Mouse (Mus musculus) CD4-positive, CD25-positive, alpha-beta regulatory T cell, adult 2 months (primary cell): ENCODE measurements around the gene Ezr.

Experiments
- DNase-seq: peaks from one replicate; pipeline ENCODE4 v3.0.0-alpha.2; 2012; ENCODE audit warnings: low read depth, low spot score

The Ezr gene

GRCm38 (mm10) chr17:6789581-6790118, 7.1 kb upstream of the Ezr start:
- no peak for DNase-seq

- DNase-seq: no peak
Measured at GRCm38 (mm10) chr17:6789103-6789502, 6.5 kb upstream of the Ezr start.

GRCm38 (mm10) chr17:6787241-6787640, 4.7 kb upstream of the Ezr start:
- no peak for DNase-seq

- no peak for DNase-seq
Measured at GRCm38 (mm10) chr17:6783756-6784357, 1.3 kb upstream of the Ezr start.

- DNase-seq: peak; percentile 71
Measured at GRCm38 (mm10) chr17:6783006-6783661, 550 bp upstream of the Ezr start.

GRCm38 (mm10) chr17:6782033-6782526, 504 bp downstream of the Ezr start:
- DNase-seq: peak; percentile 70

- peak; percentile 31 for DNase-seq
Measured at GRCm38 (mm10) chr17:6781273-6781672, 1.3 kb downstream of the Ezr start.

GRCm38 (mm10) chr17:6780521-6781115, 2.0 kb downstream of the Ezr start:
- peak; percentile 59 for DNase-seq

GRCm38 (mm10) chr17:6779632-6780031, 3.0 kb downstream of the Ezr start:
- DNase-seq: peak; percentile 39

GRCm38 (mm10) chr17:6778771-6779509, 3.6 kb downstream of the Ezr start:
- no peak for DNase-seq

- DNase-seq: peak; percentile 87
Measured at GRCm38 (mm10) chr17:6778332-6778683, 4.3 kb downstream of the Ezr start.

GRCm38 (mm10) chr17:6777629-6778331, 4.8 kb downstream of the Ezr start:
- DNase-seq: peak; percentile 72

GRCm38 (mm10) chr17:6777061-6777460, 5.5 kb downstream of the Ezr start:
- no peak for DNase-seq

- DNase-seq: no peak
Measured at GRCm38 (mm10) chr17:6776576-6776975, 6.0 kb downstream of the Ezr start.

GRCm38 (mm10) chr17:6776123-6776522, 6.5 kb downstream of the Ezr start:
- DNase-seq: no peak

GRCm38 (mm10) chr17:6775671-6776070, 6.9 kb downstream of the Ezr start:
- DNase-seq: peak; percentile 40

- DNase-seq: peak; percentile 76
Measured at GRCm38 (mm10) chr17:6775221-6775620, 7.4 kb downstream of the Ezr start.

GRCm38 (mm10) chr17:6773249-6773966, 9.2 kb downstream of the Ezr start:
- peak; percentile 56 for DNase-seq

- no peak for DNase-seq
Measured at GRCm38 (mm10) chr17:6772490-6772773, 10.2 kb downstream of the Ezr start.

GRCm38 (mm10) chr17:6771661-6772489, 10.7 kb downstream of the Ezr start:
- DNase-seq: peak; percentile 51
